Mouse (Mus musculus) right cerebral cortex, postnatal 10 days (tissue): ENCODE results near the gene 1700057G04Rik.
A peak's percentile ranks its signal among the peaks of the same experiment; 100 is the strongest.

Source experiments
- DNase-seq, 2 experiments: peaks; one replicate each; pipeline ENCODE4 v3.0.0; 2021; ENCODE audit warnings: low spot score in 2 of 2

Gene 1700057G04Rik

DNA sequence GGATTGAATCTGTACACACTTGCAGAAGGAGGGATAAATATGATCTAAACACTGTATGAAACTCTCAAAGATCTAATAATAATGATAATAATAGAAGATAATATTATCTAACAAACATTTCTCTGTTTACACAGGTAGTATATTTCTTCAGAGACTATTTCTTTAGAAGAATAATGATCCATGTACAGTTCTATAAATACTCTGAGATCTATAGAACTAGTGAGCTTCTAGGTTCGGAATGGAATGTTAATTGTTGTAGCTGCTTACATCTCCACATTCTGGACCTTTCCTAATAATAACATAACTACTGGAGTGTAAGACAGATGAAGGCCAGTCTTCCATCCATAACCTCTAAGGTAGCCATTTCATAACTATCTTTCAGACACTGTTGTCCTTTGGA is at the start of gene 1700057G04Rik:
1700057G04Rik (plus strand) TSS at position 301 of the 400 bp plus-strand sequence.
- no peak for DNase-seq

DNA sequence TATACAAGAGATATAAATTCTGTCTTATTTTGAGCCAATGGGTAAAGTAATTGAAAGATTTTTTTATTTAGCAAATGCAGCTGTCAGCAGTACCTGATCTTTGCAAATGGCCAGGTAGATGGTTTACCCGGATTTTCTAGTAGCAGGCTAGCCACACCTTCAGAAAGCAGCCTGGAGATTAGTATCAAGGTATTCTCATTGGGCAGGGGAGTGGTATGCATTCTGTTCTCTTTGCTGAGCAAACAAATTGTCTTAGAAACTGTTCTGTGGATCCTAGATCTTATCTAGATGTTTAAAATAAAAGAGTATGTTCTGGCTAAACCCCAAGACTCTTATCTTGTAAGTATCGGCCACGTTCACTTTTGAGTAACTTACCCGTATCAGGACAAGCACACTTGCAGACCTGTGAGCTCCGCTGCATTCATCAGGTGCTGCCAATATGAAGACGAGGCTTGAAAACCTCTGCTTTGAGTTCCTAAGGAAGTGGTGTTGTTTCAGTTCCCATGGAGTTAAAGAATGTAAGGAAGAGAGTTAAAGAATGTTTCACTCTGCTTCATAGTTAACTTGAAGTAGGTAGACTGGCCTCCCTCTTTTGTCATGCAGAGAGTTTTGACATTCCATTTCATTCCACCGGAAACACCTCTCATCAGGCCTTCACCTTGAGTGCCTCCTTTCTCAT is 48.6 kb upstream of the 1700057G04Rik start:
- DNase-seq = no peak

DNA sequence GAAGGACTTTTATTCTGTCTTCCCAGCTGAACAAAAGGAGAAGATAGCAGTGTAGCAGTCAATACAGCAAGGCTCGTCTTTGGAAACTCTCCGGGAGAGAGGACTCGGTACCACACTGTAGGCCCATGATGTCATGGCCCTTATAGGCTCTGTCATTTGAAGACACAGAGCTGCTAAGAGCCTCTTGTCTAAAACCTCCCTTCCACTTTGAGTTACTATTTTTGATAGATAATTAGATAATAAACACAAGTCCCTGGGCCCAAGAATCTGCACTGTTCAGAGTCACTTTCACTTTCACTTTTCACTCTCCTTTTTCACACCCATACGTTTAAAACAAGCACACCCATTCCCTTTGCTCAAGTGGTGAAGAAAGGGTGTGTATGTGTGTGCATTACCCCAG is 43.5 kb upstream of the 1700057G04Rik start:
- no peak for DNase-seq

GRCm38 (mm10) chr9:92266558-92267171 is 42.5 kb upstream of the 1700057G04Rik start:
- DNase-seq = no peak

GRCm38 (mm10) chr9:92267732-92268131 is 41.4 kb upstream of the 1700057G04Rik start:
- DNase-seq = no peak

DNA sequence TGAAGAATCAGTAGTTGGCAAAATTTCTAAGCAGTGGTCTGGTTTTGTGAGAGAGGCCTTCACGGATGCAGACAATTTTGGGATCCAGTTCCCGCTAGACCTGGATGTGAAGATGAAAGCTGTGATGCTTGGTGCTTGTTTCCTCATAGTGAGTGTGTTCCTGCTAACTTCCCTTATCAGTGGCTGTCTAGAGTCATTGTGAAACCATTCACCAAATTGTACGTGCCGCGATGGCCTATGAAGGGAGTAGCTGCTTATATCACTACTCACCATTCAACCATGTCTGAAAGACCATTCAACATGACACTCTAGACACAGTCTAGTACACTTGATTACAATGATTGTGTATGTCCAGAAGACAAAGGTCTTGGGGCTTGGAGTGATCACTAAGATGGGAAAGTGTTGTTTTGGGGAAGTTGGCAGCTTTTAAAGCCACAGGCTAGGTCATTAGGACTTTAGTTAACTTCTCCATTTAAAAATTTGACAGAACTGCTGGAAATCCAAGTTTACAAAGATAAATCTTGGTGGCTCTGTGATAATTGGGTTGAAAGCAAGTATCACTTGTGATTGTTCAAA is 39.3 kb upstream of the 1700057G04Rik start:
- no peak for DNase-seq

- peak; percentile 33 to 34 for DNase-seq
These were observed 38.2 kb upstream of the 1700057G04Rik start for GRCm38 (mm10) chr9:92270927-92271326.

DNA sequence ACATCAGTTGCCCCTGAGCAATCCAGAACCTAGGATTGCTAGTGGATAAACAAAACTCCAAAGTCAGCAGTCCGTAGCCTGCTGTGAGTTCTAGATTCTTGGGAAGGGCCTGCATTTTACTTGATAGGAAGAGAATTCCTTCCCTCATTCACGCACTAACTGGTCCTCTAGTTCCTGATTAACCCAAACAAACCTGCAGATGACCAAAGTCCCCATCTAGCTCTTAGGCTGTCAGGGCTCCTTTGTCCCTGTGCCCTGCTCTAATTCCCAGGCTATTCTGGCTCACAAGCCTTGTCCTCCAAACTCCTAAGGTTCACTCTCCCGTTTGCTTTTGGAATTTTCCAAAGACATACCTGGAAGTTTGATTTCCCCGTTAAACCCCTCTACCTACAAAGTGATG is 36.5 kb upstream of the 1700057G04Rik start:
- no peak for DNase-seq

GRCm38 (mm10) chr9:92273271-92273670 is 35.9 kb upstream of the 1700057G04Rik start:
- DNase-seq = no peak

DNA sequence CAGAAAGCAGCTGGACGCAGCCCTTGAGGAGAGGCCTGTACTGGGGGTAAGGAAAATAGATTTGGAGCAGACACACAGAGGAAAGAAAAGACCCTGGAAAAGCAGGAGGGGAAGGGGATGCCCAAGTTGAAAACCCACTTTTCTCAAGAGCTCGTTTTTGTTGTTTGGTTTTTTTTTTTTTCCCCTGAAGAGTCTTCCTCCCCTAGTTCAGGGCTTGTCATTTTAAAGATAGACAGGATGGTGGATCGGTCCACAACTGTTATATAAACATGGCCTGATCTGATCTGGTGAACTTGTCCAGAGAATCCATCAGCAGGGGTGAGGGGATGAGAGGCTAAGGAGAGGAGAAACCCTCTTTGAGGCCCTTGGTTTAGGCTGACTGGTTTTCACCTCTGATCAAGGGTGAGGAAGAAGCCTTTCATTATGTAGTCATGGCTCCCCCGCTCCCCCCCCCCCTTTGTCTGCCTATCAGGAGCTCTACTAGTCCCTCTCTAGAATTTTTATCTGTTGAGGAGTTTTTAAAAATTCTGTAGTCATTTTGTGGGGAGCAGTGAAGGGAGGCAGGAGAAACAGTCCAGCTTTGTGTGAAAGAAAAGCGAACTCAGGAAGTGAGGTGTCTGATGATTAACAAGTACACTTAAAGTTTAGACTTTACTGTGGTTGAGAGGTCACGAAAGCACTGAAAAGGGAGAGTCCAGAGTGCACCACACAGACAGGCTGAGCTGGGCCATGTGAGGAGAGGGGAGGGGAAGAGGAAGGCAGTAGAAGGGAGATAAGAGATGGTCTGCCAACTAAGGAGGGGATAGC is 35.0 kb upstream of the 1700057G04Rik start:
- no peak for DNase-seq

GRCm38 (mm10) chr9:92275486-92276207 is 33.5 kb upstream of the 1700057G04Rik start, which contains the start of gene Plscr2:
Gene Plscr2, plus strand, starts transcription at chr9:92275602.
- DNase-seq = no peak

GRCm38 (mm10) chr9:92276360-92276759 is 32.8 kb upstream of the 1700057G04Rik start:
- no peak for DNase-seq

DNA sequence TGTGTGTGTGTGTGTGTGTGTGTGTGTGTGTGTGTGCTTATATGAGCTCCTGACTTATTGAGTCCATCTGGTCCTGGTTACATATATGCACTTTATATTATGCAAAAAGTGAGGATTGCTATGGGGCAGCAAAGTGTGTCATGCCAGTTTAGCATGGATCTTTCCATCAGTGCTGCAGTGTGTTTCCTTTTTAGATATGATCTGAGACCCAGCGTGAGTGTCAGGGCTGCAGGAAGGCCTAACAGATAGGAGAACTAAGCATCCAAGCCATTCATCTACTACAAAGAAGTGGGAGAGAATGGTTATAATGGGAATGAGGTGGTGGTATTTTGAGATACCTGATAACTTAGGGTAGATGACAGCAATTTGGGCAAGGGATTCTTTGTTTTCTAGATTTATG is 29.1 kb upstream of the 1700057G04Rik start:
- no peak for DNase-seq

DNA sequence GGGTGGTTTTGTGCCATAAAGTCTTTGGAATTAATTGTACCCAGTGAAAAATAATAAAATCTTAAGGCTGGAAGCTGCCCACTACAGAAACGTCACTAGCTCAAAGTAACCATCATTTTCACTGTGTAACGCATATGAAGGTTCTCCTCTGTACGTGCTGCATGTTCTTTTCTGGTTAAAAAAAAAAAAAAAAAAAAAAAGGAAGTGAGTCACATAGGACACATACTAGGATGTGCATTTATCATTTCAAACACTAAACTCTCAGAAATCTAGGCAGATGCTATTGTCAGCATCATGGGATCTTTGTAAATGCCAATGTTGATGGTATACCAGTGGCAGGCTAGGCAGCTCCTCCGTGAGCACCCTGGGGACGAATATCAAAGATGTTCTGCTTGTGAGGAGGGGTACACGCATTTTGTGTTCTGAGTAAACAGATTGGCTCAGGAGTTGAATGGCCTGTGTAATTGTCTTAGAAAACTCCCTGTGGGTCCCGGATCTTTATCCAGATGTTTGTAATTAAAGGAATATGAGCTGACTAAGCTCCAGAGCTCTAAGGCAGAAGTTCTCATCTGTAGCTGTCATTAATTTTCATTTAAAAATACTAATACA is 26.5 kb upstream of the 1700057G04Rik start:
- DNase-seq = no peak

DNA sequence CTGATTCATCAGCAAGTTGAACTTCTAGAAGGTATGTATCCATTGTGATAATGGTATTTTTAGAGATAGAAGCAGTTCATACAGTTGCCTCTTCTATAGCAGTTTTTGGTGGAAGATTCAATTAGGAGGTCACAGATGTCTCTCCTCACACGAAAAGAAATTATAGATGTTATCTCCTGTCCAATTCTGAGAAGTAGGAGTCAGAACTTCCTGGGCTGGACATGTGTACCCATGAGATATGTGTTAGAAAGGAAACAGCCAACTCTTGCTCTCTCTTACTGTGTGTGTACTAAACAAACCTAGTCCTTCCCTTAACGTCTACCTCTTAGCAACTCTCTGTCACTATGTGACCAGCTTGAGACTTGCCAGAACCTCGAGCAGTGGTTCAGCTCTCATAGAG is 19.5 kb upstream of the 1700057G04Rik start:
- DNase-seq = no peak

DNA sequence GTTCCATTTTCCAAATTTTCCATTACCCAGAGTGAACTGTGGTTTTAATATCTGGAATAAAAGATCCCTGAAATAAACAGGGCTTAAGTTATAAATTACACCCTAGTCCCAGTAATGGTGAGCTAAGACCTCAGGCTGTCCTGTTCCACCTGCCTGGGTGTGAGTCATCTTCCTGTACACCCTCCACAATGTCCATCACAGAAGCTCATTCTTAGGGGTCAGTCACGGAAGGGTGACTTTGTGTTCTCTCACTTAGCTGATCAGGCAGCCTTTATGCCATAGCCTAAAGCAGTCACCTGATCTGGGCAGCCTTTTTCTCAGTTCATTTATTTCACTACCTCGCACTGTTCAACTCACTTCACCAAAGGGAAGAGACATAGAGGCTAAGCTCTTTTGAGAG is 17.0 kb upstream of the 1700057G04Rik start:
- no peak for DNase-seq

DNA sequence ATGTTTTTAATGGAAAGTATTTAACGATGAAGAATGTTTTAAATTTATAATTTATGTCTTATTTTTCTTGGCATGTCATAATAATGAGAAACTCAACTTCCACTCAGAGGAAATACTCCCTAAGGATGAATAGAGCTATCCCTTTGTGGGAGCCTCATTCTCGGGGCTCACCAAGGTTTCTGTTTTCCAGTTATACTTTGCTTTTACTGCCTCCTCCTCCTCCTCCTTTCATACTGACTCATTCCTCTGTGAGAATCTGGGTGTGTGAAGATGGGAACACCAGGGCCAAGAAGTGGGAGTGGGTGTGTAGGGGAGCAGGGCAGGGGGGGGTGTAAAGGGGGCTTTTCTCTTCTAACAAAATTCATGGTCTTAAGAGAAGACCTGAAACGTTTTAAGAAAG is 16.3 kb upstream of the 1700057G04Rik start:
- no peak for DNase-seq

DNA sequence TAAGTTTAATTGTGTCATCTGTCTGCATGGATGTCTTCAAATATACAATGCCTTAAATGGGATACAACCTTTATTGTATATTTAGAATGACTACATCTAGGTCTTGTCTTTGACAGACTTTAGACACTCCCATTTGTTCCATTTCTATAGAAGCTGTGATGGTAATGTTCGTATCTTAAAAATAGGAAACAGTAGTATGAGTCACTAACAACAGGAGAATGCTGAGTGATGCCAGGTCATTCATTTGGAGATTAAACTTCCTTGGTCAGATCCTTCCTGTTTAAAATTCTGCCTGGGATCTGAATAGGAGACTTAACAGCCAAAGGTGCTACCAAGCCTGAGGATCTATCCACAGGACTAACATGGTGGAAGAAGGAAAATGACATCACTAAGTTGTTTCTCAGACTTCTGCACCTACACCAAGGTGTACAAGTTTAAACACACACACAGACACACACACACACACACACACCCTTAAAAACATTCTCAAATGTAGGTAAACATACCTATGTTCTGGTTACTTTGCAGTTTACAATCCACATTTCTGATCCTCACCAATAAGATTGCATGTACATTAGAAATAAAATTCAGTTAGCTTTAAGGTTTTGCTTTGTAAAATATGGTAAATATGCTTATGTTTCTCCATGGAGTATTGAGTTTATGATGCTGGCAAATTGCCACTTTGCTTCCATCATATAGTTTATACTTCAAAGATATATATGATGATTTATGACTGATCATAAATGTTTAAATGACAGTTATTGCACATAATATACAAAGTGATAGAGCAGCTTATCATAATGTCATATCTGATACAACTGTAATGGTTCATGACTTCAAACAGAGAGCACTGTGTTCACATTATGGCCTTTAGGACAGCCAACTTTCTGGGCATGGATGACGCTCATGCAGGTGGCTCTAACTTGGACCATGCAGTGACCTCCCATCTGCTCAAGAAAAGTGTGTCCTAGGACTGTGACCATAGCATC is 15.3 kb upstream of the 1700057G04Rik start:
- no peak for DNase-seq

DNA sequence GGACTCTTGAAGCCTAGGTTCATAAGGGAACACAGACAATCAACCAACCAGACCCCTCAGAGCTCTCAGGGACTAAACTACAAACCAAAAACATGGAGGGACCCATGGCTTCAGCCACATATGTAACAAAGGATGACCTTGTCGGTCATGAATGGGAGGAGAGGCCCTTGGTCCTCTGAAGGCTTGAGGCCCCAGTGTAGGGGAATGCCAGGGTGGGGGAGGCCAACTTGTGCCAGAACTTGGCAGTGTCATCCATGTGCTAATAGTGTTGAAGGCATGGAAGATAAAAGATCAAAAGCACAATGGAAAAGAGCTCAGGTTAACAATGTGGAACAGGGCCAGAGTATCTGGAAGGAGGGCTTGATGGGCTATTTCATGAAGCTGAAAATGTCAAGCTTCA is 10.9 kb upstream of the 1700057G04Rik start:
- DNase-seq = no peak

DNA sequence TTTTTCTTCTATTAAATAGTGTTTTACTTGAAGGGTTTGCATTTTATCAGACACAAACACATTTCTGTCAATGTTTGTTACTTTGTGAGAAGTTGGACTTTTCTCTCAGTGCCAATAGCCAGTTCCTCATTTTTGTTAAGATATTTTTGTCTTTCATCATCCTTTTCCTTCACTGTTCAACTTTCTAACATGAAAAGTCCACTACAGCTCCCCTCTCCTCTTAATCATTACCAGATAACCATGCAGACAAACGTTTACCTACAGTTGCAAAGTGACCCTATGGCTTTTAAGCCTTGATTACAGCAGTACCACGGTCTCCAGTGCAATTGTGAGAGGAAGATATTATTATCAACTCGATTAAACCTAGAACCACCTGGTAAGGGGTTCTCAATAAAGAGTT is 8.0 kb upstream of the 1700057G04Rik start:
- DNase-seq = no peak
